In the genomic region with DNA sequence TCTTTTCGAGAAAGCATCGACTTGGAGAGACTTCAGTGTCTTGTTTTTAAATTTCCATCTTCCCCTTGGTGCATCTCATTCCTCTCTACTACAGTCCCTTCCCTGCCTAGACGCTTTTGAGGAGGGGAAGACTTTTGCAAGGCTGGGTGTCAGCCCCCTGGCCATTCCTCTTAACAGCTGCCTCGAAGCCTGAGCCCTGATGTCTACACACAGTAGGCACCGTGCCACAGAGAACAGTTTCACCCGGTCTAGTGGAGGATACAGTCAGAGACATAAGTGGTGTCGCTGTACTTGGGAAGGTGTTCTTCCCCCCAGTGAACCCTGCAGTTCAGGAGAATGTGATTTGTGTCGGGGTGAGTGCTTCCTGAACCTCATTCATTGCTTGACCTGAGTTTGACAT, we compare ENCODE assay signal across 8 mouse cellular contexts. TPM values are rescaled to one million over a fixed set of nuclear protein-coding genes. Genes with fewer than 3 reads are reported as not detected.
A peak's percentile ranks its signal among the peaks of the same experiment; 100 is the strongest.
DNase-seq lines count a peak whose midpoint lies in the region; ATAC-seq and TF ChIP-seq lines count a peak whose summit lies in the region.

No protein-coding gene starts in this region.

- H3K27ac ChIP-seq in testis, adult 2 months (ENCODE audit: control insufficient read depth, insufficient read depth, low read depth, low read length) = no peak overlapping the region; the same call in 1 of the 2 replicates
- H3K27ac ChIP-seq in limb, embryonic 12.5 days = peak overlapping the region; percentile 25; the same call in 1 of the 2 replicates
- 0 out of 2 replicates have a peak overlapping the region, but pooled peaks have one; percentile 97 for H3K27ac ChIP-seq in neural tube, embryonic 13.5 days (replicated peaks)

- peak overlapping the region; percentile 74 for H3K4me2 ChIP-seq in limb, embryonic 12.5 days
- peak overlapping the region; percentile 75 for H3K4me2 ChIP-seq in neural tube, embryonic 13.5 days

- H3K9ac ChIP-seq in limb, embryonic 12.5 days (replicated peaks) = peak overlapping the region; percentile 90
- peak overlapping the region; percentile 91 for H3K9ac ChIP-seq in neural tube, embryonic 13.5 days

- no peak for TF ChIP-seq CTCF in testis, adult 2 months (IDR thresholded peaks at IDR 0.05; ENCODE audit: control insufficient read depth, insufficient read depth, insufficient replicate concordance, low read depth, low read length)

- WGBS in limb, embryonic 12.5 days = 75% methylated on average over 8 of the region's 8 CpGs
- whole genome bisulfite sequencing in neural tube, embryonic 13.5 days = 74% methylated on average over 8 of the region's 8 CpGs

- no peaks in the 10 kb centered on the region for H3K36me3 ChIP-seq in testis, adult 2 months (ENCODE audit: control insufficient read depth, insufficient read depth, low read length)
- peaks cover 43% of the 10 kb centered on the region for H3K36me3 ChIP-seq in limb, embryonic 12.5 days
- peaks cover 36% of the 10 kb centered on the region for H3K36me3 ChIP-seq in neural tube, embryonic 13.5 days

- H3K4me3 ChIP-seq in testis, adult 2 months (ENCODE audit: control insufficient read depth, low read depth, low read length) = peak overlapping the region; percentile 100
- peak overlapping the region; percentile 77 for H3K4me3 ChIP-seq in limb, embryonic 12.5 days (replicated peaks)
- peak overlapping the region; percentile 85 for H3K4me3 ChIP-seq in neural tube, embryonic 13.5 days

- DNase-seq in CD4-positive, CD25-positive, alpha-beta regulatory T cell, adult 2 months (ENCODE audit: low read depth, low spot score) = peak; percentile 16
- no peak for DNase-seq in testis, postnatal 14 days (ENCODE audit: low spot score)
- no peak for DNase-seq in left cerebral cortex, postnatal 10 days (ENCODE audit: extremely low spot score in 1 of 2, low spot score in 2 of 2)
- no peak for DNase-seq in yolk sac, embryonic 10.5 days (ENCODE audit: low spot score)

- intact Hi-C loops in left cerebral cortex, postnatal 10 days (cut with DNase I) = no loop called here

- no peaks in the 10 kb centered on the region for H3K27me3 ChIP-seq in testis, adult 2 months (ENCODE audit: control insufficient read depth, insufficient read depth, low read length)
- H3K27me3 ChIP-seq in limb, embryonic 12.5 days = no peaks in the 10 kb centered on the region
- H3K27me3 ChIP-seq in neural tube, embryonic 13.5 days = no peaks in the 10 kb centered on the region

- no peak for ATAC-seq in CD4-positive, CD25-positive, alpha-beta regulatory T cell, adult 4 months
- no peak for ATAC-seq in limb, embryonic 12.5 days (ENCODE audit: insufficient number of reproducible peaks, insufficient read depth, low FRiP score, low TSS enrichment, low read depth)
- ATAC-seq in neural tube, embryonic 13.5 days (ENCODE audit: low read depth) = no peak

- no peak for TF ChIP-seq POLR2A in testis, adult 2 months (IDR thresholded peaks at IDR 0.05; ENCODE audit: control insufficient read depth, low read depth, low read length)

- no peaks in the 10 kb centered on the region for H3K9me3 ChIP-seq in limb, embryonic 12.5 days
- H3K9me3 ChIP-seq in neural tube, embryonic 13.5 days = no peaks in the 10 kb centered on the region

- H3K4me1 ChIP-seq in testis, adult 2 months (ENCODE audit: control insufficient read depth, insufficient read depth, low read length) = no peaks in the 10 kb centered on the region
- peaks cover 8% of the 10 kb centered on the region; the same call in 1 of the 2 replicates for H3K4me1 ChIP-seq in limb, embryonic 12.5 days (replicated peaks)
- peaks cover 33% of the 10 kb centered on the region for H3K4me1 ChIP-seq in neural tube, embryonic 13.5 days (replicated peaks)

RNA-seq across cellular contexts. Expression of gene Tomt, which starts 0.5 kb away (rescaled TPM):
- not detected for polyA plus RNA-seq in CD4-positive, CD25-positive, alpha-beta regulatory T cell, adult 4 months (2017; shearing (Covaris generic))
- 1.4 and 2.0 TPM in 2 replicates for polyA plus RNA-seq in testis, adult 2 months (2012; rRNA removed)
- polyA plus RNA-seq in limb, embryonic 12.5 days (2016; fragmentation: Nextera tagmentation; extraction: Ambion mirVana) = 0.56 and 0.71 TPM in 2 replicates
- polyA plus RNA-seq in neural tube, embryonic 13.5 days (2015; fragmentation: Nextera tagmentation; extraction: Ambion mirVana) = 0.25 and 0.54 TPM in 2 replicates
- not detected for total RNA-seq in left cerebral cortex, postnatal 10 days (2021)

RNA-seq across cellular contexts. Expression of gene Lamtor1, which starts 1.0 kb away (rescaled TPM):
- polyA plus RNA-seq in CD4-positive, CD25-positive, alpha-beta regulatory T cell, adult 4 months (2017; shearing (Covaris generic)) = 100 to 1,000 TPM; 104 to 141 TPM
- 52.2 and 53.8 TPM in 2 replicates for polyA plus RNA-seq in testis, adult 2 months (2012; rRNA removed)
- 141 and 147 TPM in 2 replicates for polyA plus RNA-seq in limb, embryonic 12.5 days (2016; fragmentation: Nextera tagmentation; extraction: Ambion mirVana)
- polyA plus RNA-seq in neural tube, embryonic 13.5 days (2015; fragmentation: Nextera tagmentation; extraction: Ambion mirVana) = 134 and 139 TPM in 2 replicates
- total RNA-seq in left cerebral cortex, postnatal 10 days (2021) = 10 to 100 TPM; 95.6 to 98.2 TPM

RNA-seq across cellular contexts. Expression of gene Lrrc51, which starts 27.0 kb away (rescaled TPM):
- 1 to 10 TPM; 4.8 to 6.1 TPM for polyA plus RNA-seq in CD4-positive, CD25-positive, alpha-beta regulatory T cell, adult 4 months (2017; shearing (Covaris generic))
- 1,236 and 1,353 TPM in 2 replicates for polyA plus RNA-seq in testis, adult 2 months (2012; rRNA removed)
- 8.7 and 8.8 TPM in 2 replicates for polyA plus RNA-seq in limb, embryonic 12.5 days (2016; fragmentation: Nextera tagmentation; extraction: Ambion mirVana)
- 6.6 and 8.3 TPM in 2 replicates for polyA plus RNA-seq in neural tube, embryonic 13.5 days (2015; fragmentation: Nextera tagmentation; extraction: Ambion mirVana)
- 1 to 10 TPM; 2.8 to 4.0 TPM for total RNA-seq in left cerebral cortex, postnatal 10 days (2021)

RNA-seq across cellular contexts. Expression of gene Numa1, which starts 27.2 kb away (rescaled TPM):
- 10 to 100 TPM; 66.0 to 83.2 TPM for polyA plus RNA-seq in CD4-positive, CD25-positive, alpha-beta regulatory T cell, adult 4 months (2017; shearing (Covaris generic))
- polyA plus RNA-seq in testis, adult 2 months (2012; rRNA removed) = 20.8 and 21.9 TPM in 2 replicates
- polyA plus RNA-seq in limb, embryonic 12.5 days (2016; fragmentation: Nextera tagmentation; extraction: Ambion mirVana) = 134 and 138 TPM in 2 replicates
- 46.2 and 50.1 TPM in 2 replicates for polyA plus RNA-seq in neural tube, embryonic 13.5 days (2015; fragmentation: Nextera tagmentation; extraction: Ambion mirVana)
- total RNA-seq in left cerebral cortex, postnatal 10 days (2021) = 10 to 100 TPM; 60.5 to 60.9 TPM

RNA-seq across cellular contexts. Expression of gene Folr1, which starts 36.1 kb away (rescaled TPM):
- not detected for polyA plus RNA-seq in CD4-positive, CD25-positive, alpha-beta regulatory T cell, adult 4 months (2017; shearing (Covaris generic))
- polyA plus RNA-seq in testis, adult 2 months (2012; rRNA removed) = 25.5 and 28.5 TPM in 2 replicates
- polyA plus RNA-seq in limb, embryonic 12.5 days (2016; fragmentation: Nextera tagmentation; extraction: Ambion mirVana) = not detected in 2 replicates
- 0.77 and 4.3 TPM in 2 replicates for polyA plus RNA-seq in neural tube, embryonic 13.5 days (2015; fragmentation: Nextera tagmentation; extraction: Ambion mirVana)
- under 1 TPM in 1 of 2 experiments, not detected in 1; 0.90 TPM for total RNA-seq in left cerebral cortex, postnatal 10 days (2021)

Comparison
In these comparisons a context has a peak if more than half of its experiments do, and no peak if none do; other contexts are left out.
1. RNA of gene Lrrc51, which starts 27.0 kb away (polyA plus RNA-seq): 1,236 to 1,353 TPM in testis, adult 2 months; 8.7 to 8.8 TPM in limb, embryonic 12.5 days, 6.6 to 8.3 TPM in neural tube, embryonic 13.5 days and 4.8 to 6.1 TPM in CD4-positive, CD25-positive, alpha-beta regulatory T cell, adult 4 months; every median in the first group is over 100 times any median in the second.
2. Peak in every context shown above with its lines, with median percentiles within 50 percentile points of each other: H3K4me3 ChIP-seq.